Mouse (Mus musculus) megakaryocyte, embryonic 14.5 days (primary cell): ENCODE measurements at regions not wholly inside any gene's neighbourhood (a gene's known extent, or its start where the extent isn't known, plus 50 kb on each side); places are given as distances from the start of the nearest gene placed in this dataset.

Experiments
- FLI1 ChIP-seq: IDR thresholded peaks from 2 replicates; pipeline ENCODE4 v1.6.1; 2012; ENCODE audit warnings: low read length, inconsistent platforms, mixed read lengths
- GATA1 ChIP-seq: IDR thresholded peaks from 3 replicates; pipeline ENCODE4 v1.6.1; 2012; ENCODE audit warnings: mixed read lengths, low read length, inconsistent platforms, borderline replicate concordance

DNA sequence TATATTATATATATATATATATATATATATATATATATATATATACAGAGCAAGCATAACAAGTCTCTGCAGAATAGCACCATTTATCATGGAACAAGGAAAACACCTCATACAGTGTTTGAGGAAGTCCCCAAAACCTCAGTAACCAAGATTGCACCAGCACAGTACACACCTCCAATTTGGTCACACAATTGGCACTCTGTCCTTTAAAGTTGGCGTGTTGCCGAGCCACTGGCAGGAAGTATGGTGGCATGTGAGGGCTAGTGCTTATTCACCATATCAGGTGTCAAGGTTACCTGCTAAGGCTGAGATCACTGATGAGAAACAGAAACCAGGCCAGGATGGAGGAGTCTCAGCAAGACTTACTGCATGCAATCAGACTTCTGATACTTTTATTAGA lies 436.0 kb upstream of the Pkdcc start:
- TF ChIP-seq GATA1 (no peak), FLI1 (no peak)
